Mouse (Mus musculus) midbrain, embryonic 14.5 days (tissue): Measurements from ENCODE around the gene Pfkp. TPM values are rescaled to one million over a fixed set of nuclear protein-coding genes. Genes with fewer than 3 reads are reported as not detected.

Experiments used
- ATAC-seq: fragments of 200-750 bp; cut with Nextera tagmentation; 2 replicates; pipeline ENCODE4 v1.8.0; 2017; ENCODE audit warnings: moderate number of reproducible peaks, moderate library complexity; ENCODE audit not compliant: low FRiP score, low TSS enrichment
- DNase-seq: peaks from one replicate; pipeline ENCODE4 v3.0.0-alpha.2; 2015
- H3K27ac ChIP-seq: fragments of 300-500 bp; sonication (generic); replicated peaks from 2 replicates; pipeline ENCODE4 v1.5.1; 2014; ENCODE audit warnings: mild to moderate bottlenecking, low read depth, low read length, moderate library complexity
- H3K27me3 ChIP-seq: fragments of 300-500 bp; sonication (generic); 2 replicates; pipeline ENCODE4 v1.6.1; 2014; ENCODE audit warnings: low read length, control low read depth, mixed read lengths; ENCODE audit not compliant: control insufficient read depth, insufficient read depth
- H3K36me3 ChIP-seq: fragments of 300-500 bp; sonication (generic); 2 replicates; pipeline ENCODE4 v1.6.1; 2014; ENCODE audit warnings: low read length, control low read depth; ENCODE audit not compliant: control insufficient read depth, insufficient read depth
- H3K4me1 ChIP-seq: fragments of 300-500 bp; sonication (generic); 2 replicates; pipeline ENCODE4 v1.6.1; 2014; ENCODE audit warnings: mild to moderate bottlenecking, antibody characterized with exemption, low read length, control low read depth; ENCODE audit not compliant: control insufficient read depth, insufficient read depth
- H3K4me2 ChIP-seq: fragments of 300-500 bp; sonication (generic); 2 replicates; pipeline ENCODE4 v1.6.1; 2014; ENCODE audit warnings: mild to moderate bottlenecking, low read length, moderate library complexity
- H3K4me3 ChIP-seq: fragments of 300-500 bp; sonication (generic); replicated peaks from 2 replicates; pipeline ENCODE4 v1.5.1; 2014; ENCODE audit warnings: low read depth, low read length
- H3K9ac ChIP-seq: fragments of 300-500 bp; sonication (generic); replicated peaks from 2 replicates; pipeline ENCODE4 v1.6.1; 2014; ENCODE audit warnings: mild to moderate bottlenecking, low read length, moderate library complexity
- H3K9me3 ChIP-seq: fragments of 300-500 bp; sonication (generic); 2 replicates; pipeline ENCODE4 v1.6.1; 2016; ENCODE audit warnings: low read length, control low read depth, mixed read lengths; ENCODE audit not compliant: control insufficient read depth
- WGBS: fragments of 180-500 bp; shearing (Covaris S2); extraction: QIAGEN DNeasy Blood & Tissue Kit; methylation state at CpG from one replicate; pipeline ENCODE4 v1.1.7; 2014; 5-methylcytosine and 5-hydroxymethylcytosine counted together
- polyA plus RNA-seq: library from polyadenylated mRNA; unstranded; fragments of >200 nt; fragmentation: Nextera tagmentation; extraction: Ambion mirVana; gene quantifications from 2 replicates; pipeline ENCODE4 v1.2.1, GENCODE M21; 2014

Pfkp gene
- polyA plus RNA-seq, 1 experiment from 2014 or later = 241 TPM

GRCm38 (mm10) chr13:6641497-6641896, 7.1 kb downstream of the Pfkp start:
- ATAC-seq (no peak), DNase-seq (no peak)
- Histone ChIP-seq H3K4me1 (no peaks in the 10 kb centered on the region), H3K27ac (no peak overlapping the region), H3K4me3 (no peak overlapping the region), H3K9ac (no peak overlapping the region), H3K36me3 (no peaks in the 10 kb centered on the region), H3K4me2 (no peak overlapping the region), H3K9me3 (no peaks in the 10 kb centered on the region), H3K27me3 (no peaks in the 10 kb centered on the region)
- 87% methylated on average over 1 of the region's 1 CpGs for WGBS

DNA sequence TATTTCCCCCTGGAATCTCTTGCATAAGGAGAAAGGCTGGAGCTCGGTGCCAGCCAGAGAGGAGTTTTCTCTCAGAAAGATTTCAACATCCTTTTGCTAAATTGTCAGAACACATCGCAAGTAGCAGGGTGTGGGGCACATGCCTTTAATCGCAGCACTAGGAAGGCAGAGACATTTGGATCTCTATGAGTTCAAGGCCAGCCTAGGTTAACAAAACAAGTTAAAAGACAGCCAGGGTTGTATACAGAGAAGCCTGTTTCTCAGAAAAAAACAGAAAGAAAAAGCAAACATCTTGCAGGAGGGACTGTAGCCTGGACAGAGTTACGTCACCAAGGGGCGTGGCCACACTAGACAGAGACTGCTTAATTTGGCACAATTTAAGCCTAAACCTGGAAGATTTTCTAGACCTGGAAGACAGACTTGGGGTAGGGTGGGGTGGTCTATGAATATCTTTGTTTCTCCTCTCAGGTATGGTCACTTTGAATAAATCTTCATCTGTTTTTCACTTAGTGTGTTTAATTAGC, 9.0 kb downstream of the Pfkp start:
- Histone ChIP-seq H3K4me1 (no peaks in the 10 kb centered on the region), H3K9ac (no peak overlapping the region), H3K4me3 (no peak overlapping the region), H3K4me2 (no peak overlapping the region), H3K9me3 (no peaks in the 10 kb centered on the region), H3K36me3 (no peaks in the 10 kb centered on the region), H3K27me3 (no peaks in the 10 kb centered on the region), H3K27ac (no peak overlapping the region)
- no peak for DNase-seq
- 86% methylated on average over 5 of the region's 5 CpGs for WGBS
- no peak for ATAC-seq

- no peaks in the 10 kb centered on the region for H3K36me3 ChIP-seq
- no peak overlapping the region for H3K4me2 ChIP-seq
- 91% methylated on average over 3 of the region's 3 CpGs for WGBS
- no peak overlapping the region for H3K9ac ChIP-seq
- H3K4me1 ChIP-seq = no peaks in the 10 kb centered on the region
- H3K27ac ChIP-seq = no peak overlapping the region
- no peaks in the 10 kb centered on the region for H3K27me3 ChIP-seq
- ATAC-seq = no peak
- no peak overlapping the region for H3K4me3 ChIP-seq
- H3K9me3 ChIP-seq = no peaks in the 10 kb centered on the region
- DNase-seq = no peak
Measured at GRCm38 (mm10) chr13:6638976-6639375, 9.6 kb downstream of the Pfkp start.

GRCm38 (mm10) chr13:6638425-6638824, 10.2 kb downstream of the Pfkp start:
- H3K27me3 ChIP-seq = no peaks in the 10 kb centered on the region
- no peak overlapping the region for H3K4me3 ChIP-seq
- H3K4me1 ChIP-seq = no peaks in the 10 kb centered on the region
- H3K36me3 ChIP-seq = no peaks in the 10 kb centered on the region
- H3K9ac ChIP-seq = no peak overlapping the region
- DNase-seq (no peak), ATAC-seq (no peak)
- 55% methylated on average over 1 of the region's 1 CpGs for WGBS
- H3K9me3 ChIP-seq = no peaks in the 10 kb centered on the region
- no peak overlapping the region for H3K4me2 ChIP-seq
- H3K27ac ChIP-seq = no peak overlapping the region

- Histone ChIP-seq H3K9me3 (no peaks in the 10 kb centered on the region), H3K4me2 (no peak overlapping the region), H3K27me3 (no peaks in the 10 kb centered on the region), H3K9ac (no peak overlapping the region), H3K36me3 (no peaks in the 10 kb centered on the region), H3K4me3 (no peak overlapping the region), H3K27ac (no peak overlapping the region), H3K4me1 (no peaks in the 10 kb centered on the region)
- 87% methylated on average over 7 of the region's 7 CpGs for WGBS
- ATAC-seq = no peak
- no peak for DNase-seq
Measured at GRCm38 (mm10) chr13:6637534-6638124, 10.9 kb downstream of the Pfkp start.

DNA sequence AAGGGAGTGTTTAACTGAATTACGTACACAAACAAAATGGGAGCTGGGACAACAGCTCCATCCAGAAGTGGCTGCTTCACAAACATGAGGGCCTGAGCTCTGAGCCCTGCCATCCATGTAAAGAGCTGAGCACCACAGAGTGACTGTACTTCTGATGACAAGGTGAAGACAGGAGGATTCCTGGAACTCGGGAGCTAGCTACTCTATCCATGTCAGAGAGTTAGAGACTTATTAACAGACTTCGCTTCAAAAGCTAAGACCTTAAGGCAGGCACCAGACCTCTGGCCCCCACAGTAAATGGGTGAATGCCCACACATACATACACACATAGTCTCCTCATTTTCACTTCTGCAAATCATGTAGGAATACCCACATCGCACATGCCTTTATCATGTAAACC, 11.6 kb downstream of the Pfkp start:
- ATAC-seq = no peak
- Histone ChIP-seq H3K4me3 (no peak overlapping the region), H3K27ac (no peak overlapping the region), H3K36me3 (no peaks in the 10 kb centered on the region), H3K4me1 (no peaks in the 10 kb centered on the region), H3K4me2 (no peak overlapping the region), H3K9ac (no peak overlapping the region), H3K27me3 (no peaks in the 10 kb centered on the region), H3K9me3 (no peaks in the 10 kb centered on the region)
- 83% methylated on average over 4 of the region's 4 CpGs for WGBS
- no peak for DNase-seq

GRCm38 (mm10) chr13:6636520-6636919, 12.1 kb downstream of the Pfkp start:
- no peak overlapping the region for H3K9ac ChIP-seq
- H3K36me3 ChIP-seq = no peaks in the 10 kb centered on the region
- H3K27me3 ChIP-seq = no peaks in the 10 kb centered on the region
- H3K4me2 ChIP-seq = no peak overlapping the region
- H3K4me3 ChIP-seq = no peak overlapping the region
- DNase-seq (no peak), ATAC-seq (no peak)
- no peaks in the 10 kb centered on the region for H3K4me1 ChIP-seq
- H3K27ac ChIP-seq = no peak overlapping the region
- WGBS = 72% methylated on average over 6 of the region's 6 CpGs
- H3K9me3 ChIP-seq = no peaks in the 10 kb centered on the region

DNA sequence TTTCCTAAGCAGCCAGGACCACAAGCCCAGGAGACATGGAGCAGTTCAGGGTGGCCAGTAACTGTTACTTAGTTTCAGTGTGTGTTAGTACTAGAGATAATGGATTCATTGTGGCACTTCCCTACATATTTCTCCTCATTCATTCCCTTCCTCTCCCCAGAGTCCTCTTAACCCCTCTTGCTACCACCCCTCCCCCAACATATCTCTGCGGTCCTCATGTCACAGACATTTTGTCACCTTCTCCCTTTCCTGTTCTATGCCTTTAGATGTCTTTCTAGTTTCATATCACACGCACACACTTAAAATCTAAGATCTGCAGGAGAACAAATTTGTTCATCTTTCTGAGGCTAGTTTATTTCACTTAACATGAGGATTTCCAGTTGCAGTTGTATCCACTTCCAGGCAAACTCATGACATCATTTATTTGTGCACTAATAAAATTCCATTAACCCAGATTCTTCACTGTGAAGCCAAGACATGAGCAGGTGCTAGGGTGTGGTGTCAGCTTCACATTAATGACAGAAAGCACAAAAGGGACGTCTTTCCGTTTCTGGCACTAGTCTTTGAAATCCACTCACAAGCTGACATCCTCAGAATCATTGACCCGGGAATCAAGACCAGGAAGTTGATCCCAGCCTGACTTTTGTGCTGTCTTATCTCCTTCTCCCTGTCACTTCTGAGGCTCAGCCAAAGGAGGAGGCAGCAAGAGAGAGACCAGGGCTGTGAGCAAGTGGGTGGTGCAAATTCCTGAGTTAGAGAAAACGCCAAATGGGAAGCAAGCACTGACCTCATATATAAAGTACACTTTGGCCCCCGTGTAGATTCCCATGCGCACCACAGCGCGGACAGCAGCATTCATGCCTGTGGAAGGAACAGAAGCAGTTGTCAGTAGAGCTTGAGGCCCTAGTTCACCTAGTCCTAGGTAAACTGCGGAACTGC, 13.2 kb downstream of the Pfkp start:
- Histone ChIP-seq H3K9ac (no peak overlapping the region), H3K9me3 (no peaks in the 10 kb centered on the region)
- WGBS = 78% methylated on average over 11 of the region's 11 CpGs

More for the DNA sequence above, 13.2 kb downstream of the Pfkp start:
- Histone ChIP-seq H3K4me1 (no peaks in the 10 kb centered on the region), H3K27ac (no peak overlapping the region), H3K36me3 (no peaks in the 10 kb centered on the region), H3K27me3 (no peaks in the 10 kb centered on the region), H3K4me3 (no peak overlapping the region), H3K4me2 (no peak overlapping the region)
- DNase-seq (no peak), ATAC-seq (no peak)
